Mouse (Mus musculus): ENCODE results near the gene Fam69b.

DNA sequence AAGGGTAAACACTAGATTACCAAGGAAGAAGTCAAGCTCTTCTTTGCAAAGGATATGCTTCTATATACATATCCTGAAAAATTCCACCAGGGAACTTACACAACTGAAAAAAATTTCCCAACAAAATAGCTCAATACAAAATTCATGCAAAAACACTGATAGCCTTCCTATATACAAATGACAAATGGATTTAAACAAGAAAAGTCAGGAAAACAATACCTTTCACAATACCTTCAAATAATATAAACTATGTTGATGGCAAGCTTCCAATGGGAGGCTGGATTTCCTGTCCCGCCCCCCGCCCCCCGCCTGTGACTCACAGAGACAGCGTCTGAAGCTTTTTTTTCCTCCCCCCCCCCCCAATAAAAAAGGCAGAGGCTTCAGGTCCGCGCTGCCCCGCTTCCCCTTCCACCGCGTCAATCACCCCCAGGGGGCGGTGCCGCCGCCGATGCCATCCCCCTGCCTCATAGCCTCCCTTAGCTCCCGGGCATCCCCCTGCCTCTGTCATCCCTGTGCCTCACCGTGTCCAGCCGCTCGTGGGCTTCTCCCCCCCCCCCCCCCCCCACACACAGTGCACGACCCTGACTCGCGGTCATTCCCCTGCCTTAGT, 33.0 kb downstream of the Fam69b start:
- TF ChIP-seq POLR2A (IDR thresholded peaks at IDR 0.05; ENCODE audit: extremely low read depth, insufficient read depth, low read length) (no peak), CTCF (IDR thresholded peaks at IDR 0.05; ENCODE audit: low read depth, low read length) (no peak)

Measured in liver, adult 2 months (tissue).